Mouse (Mus musculus) stomach, postnatal 0 days (tissue): ENCODE data around the gene Sox2. TPM values are rescaled to one million over a fixed set of nuclear protein-coding genes. Genes with fewer than 3 reads are reported as not detected.
A peak's percentile ranks its signal among the peaks of the same experiment; 100 is the strongest.

Source experiments
- ATAC-seq: fragments of 200-750 bp; cut with Nextera tagmentation; 2 replicates; pipeline ENCODE4 v1.8.0; 2017; ENCODE audit not compliant: low FRiP score, low TSS enrichment
- DNase-seq: peaks from one replicate; pipeline ENCODE4 v3.0.0-alpha.2; 2016; ENCODE audit warnings: low spot score
- H3K27ac ChIP-seq: fragments of 300-500 bp; sonication (generic); replicated peaks from 2 replicates; pipeline ENCODE4 v1.5.1; 2014; ENCODE audit warnings: mild to moderate bottlenecking, control low read depth
- H3K27me3 ChIP-seq: fragments of 300-500 bp; sonication (generic); 2 replicates; pipeline ENCODE4 v1.6.1; 2014; ENCODE audit warnings: low read length; ENCODE audit not compliant: control insufficient read depth, insufficient read depth
- H3K36me3 ChIP-seq: fragments of 300-500 bp; sonication (generic); 2 replicates; pipeline ENCODE4 v1.6.1; 2014; ENCODE audit warnings: low read length, mixed read lengths; ENCODE audit not compliant: control insufficient read depth, insufficient read depth
- H3K4me1 ChIP-seq: fragments of 300-500 bp; sonication (generic); replicated peaks from 2 replicates; pipeline ENCODE4 v1.6.1; 2014; ENCODE audit warnings: antibody characterized with exemption; ENCODE audit not compliant: control insufficient read depth, insufficient read depth
- H3K4me2 ChIP-seq: fragments of 300-500 bp; sonication (generic); replicated peaks from 2 replicates; pipeline ENCODE4 v1.6.1; 2014; ENCODE audit warnings: low read depth, mild to moderate bottlenecking, control low read depth, moderate library complexity
- H3K4me3 ChIP-seq: fragments of 300-500 bp; sonication (generic); 2 replicates; pipeline ENCODE4 v1.5.1; 2014; ENCODE audit warnings: low read depth, low read length, control low read depth
- H3K9ac ChIP-seq: fragments of 300-500 bp; sonication (generic); 2 replicates; pipeline ENCODE4 v1.6.1; 2014; ENCODE audit warnings: mild to moderate bottlenecking, low read length, control low read depth, mixed read lengths
- H3K9me3 ChIP-seq: fragments of 300-500 bp; sonication (generic); 2 replicates; pipeline ENCODE4 v1.6.1; 2016; ENCODE audit warnings: low read length; ENCODE audit not compliant: control insufficient read depth
- CTCF ChIP-seq: IDR thresholded peaks from 2 replicates; pipeline ENCODE4 v1.5.1; 2016; ENCODE audit warnings: antibody characterized with exemption, low read depth, mild to moderate bottlenecking, moderate library complexity
- EP300 ChIP-seq: optimal IDR thresholded peaks from 2 replicates; pipeline ENCODE3; 2016; ENCODE audit warnings: antibody characterized with exemption
- WGBS: fragments of 180-500 bp; shearing (Covaris S2); extraction: QIAGEN DNeasy Blood & Tissue Kit; methylation state at CpG from one replicate; pipeline ENCODE4 v1.1.7; 2014; 5-methylcytosine and 5-hydroxymethylcytosine counted together
- polyA plus RNA-seq: library from polyadenylated mRNA; unstranded; fragments of >200 nt; fragmentation: Nextera tagmentation; extraction: Ambion mirVana; gene quantifications from 2 replicates; pipeline ENCODE4 v1.2.1, GENCODE M21; 2015

Gene Sox2
- polyA plus RNA-seq, 1 experiment from 2014 or later: 14.7 TPM

DNA sequence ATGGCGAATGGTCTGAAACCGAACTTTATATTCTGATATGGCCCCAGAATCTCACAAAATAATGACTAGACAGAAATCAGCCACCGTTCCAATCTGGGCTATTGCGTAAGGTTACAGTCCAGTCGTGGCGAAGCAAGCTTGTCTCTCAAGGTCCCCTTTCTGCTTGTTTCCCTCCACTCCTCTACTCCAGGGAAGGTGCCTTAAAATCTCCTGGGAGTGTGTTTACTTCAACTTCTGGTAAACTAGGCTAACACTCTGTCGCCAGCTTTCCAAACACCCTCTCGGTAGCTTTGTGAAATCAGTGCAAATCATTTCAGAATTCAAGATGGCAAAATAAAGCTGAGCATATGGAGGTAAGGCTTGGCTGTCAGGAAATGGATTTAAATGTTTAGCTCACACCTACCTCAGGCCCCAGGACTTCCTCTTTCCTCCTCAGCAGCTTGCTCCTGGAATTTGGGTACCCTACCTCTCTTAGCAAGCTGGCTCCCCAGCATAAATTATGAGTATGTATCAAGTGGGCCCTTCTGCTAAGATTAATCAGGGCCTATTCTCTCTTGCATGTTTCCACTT, 8.8 kb downstream of the Sox2 start:
- DNase-seq: no peak
- 53% methylated on average over 8 of the region's 8 CpGs for WGBS
- no peaks in the 10 kb centered on the region for H3K4me1 ChIP-seq
- no peak overlapping the region for H3K4me2 ChIP-seq
- no peak for ATAC-seq
- H3K4me3 ChIP-seq: no peak overlapping the region
- 0 out of 2 replicates have a peak overlapping the region, but pooled peaks have one; percentile 30 for H3K27ac ChIP-seq
- TF ChIP-seq EP300 (no peak), CTCF (no peak)
- H3K36me3 ChIP-seq: no peaks in the 10 kb centered on the region
- no peak overlapping the region for H3K9ac ChIP-seq
- H3K9me3 ChIP-seq: no peaks in the 10 kb centered on the region
- H3K27me3 ChIP-seq: peaks cover 12% of the 10 kb centered on the region; the same call in 1 of the 2 replicates

DNA sequence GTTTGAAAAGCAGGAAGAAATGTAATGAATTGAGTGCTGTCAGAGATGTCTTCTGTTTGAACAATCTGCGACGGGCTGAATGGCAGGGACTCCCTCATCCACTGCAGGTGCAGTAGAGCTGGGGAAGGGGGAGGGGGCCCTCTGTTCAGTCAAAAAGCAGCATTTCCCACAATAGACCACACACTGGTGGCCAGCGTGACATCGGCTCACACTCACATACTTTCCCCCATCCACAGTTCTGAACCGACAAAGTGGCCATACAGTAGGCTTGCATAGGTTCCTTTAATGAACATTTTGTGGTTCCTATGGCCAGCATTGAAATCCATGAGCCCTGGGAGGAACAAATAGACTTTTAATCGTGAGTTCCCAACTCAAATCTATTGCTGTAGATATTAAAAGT, 9.7 kb downstream of the Sox2 start:
- Histone ChIP-seq H3K36me3 (no peaks in the 10 kb centered on the region), H3K4me3 (no peak overlapping the region), H3K9me3 (no peaks in the 10 kb centered on the region), H3K4me1 (no peaks in the 10 kb centered on the region), H3K27me3 (peaks cover 12% of the 10 kb centered on the region; the same call in 1 of the 2 replicates), H3K9ac (no peak overlapping the region), H3K4me2 (no peak overlapping the region), H3K27ac (no peak overlapping the region; the same call in 1 of the 2 replicates)
- no peak for DNase-seq
- no peak for ATAC-seq
- TF ChIP-seq EP300 (no peak), CTCF (no peak)
- 24% methylated on average over 6 of the region's 6 CpGs for WGBS

- WGBS: 18% methylated on average over 14 of the region's 14 CpGs
- TF ChIP-seq CTCF: no peak
- ATAC-seq: no peak
- H3K27me3 ChIP-seq: peaks cover 12% of the 10 kb centered on the region; the same call in 1 of the 2 replicates
- no peaks in the 10 kb centered on the region for H3K4me1 ChIP-seq
- H3K4me3 ChIP-seq: no peak overlapping the region
- no peak overlapping the region for H3K9ac ChIP-seq
- H3K9me3 ChIP-seq: no peaks in the 10 kb centered on the region
- H3K4me2 ChIP-seq: no peak overlapping the region
- peak overlapping the region; percentile 53 for H3K27ac ChIP-seq
- DNase-seq: no peak
- H3K36me3 ChIP-seq: no peaks in the 10 kb centered on the region
These were observed 10.5 kb downstream of the Sox2 start for GRCm38 (mm10) chr3:34660542-34661290.

- H3K36me3 ChIP-seq: no peaks in the 10 kb centered on the region
- no peaks in the 10 kb centered on the region for H3K9me3 ChIP-seq
- WGBS: 19% methylated on average over 32 of the region's 32 CpGs
- H3K27ac ChIP-seq: 0 out of 2 replicates have a peak overlapping the region, but pooled peaks have one; percentile 30
- H3K27me3 ChIP-seq: peaks cover 12% of the 10 kb centered on the region; the same call in 1 of the 2 replicates
- H3K4me1 ChIP-seq: no peaks in the 10 kb centered on the region
- H3K4me3 ChIP-seq: no peak overlapping the region
- H3K9ac ChIP-seq: no peak overlapping the region
- ATAC-seq (no peak), DNase-seq (no peak)
- TF ChIP-seq CTCF (no peak), EP300 (no peak)
- H3K4me2 ChIP-seq: 0 out of 2 replicates have a peak overlapping the region, but pooled peaks have one; percentile 14
These were observed 11.3 kb downstream of the Sox2 start for GRCm38 (mm10) chr3:34661341-34662007.

- no peak for DNase-seq
- H3K4me1 ChIP-seq: no peaks in the 10 kb centered on the region
- TF ChIP-seq CTCF (no peak), EP300 (no peak)
- H3K4me2 ChIP-seq: peak overlapping the region; percentile 68
- peak overlapping the region; percentile 95 for H3K27ac ChIP-seq
- H3K36me3 ChIP-seq: no peaks in the 10 kb centered on the region
- peaks cover 8% of the 10 kb centered on the region; the same call in 1 of the 2 replicates for H3K27me3 ChIP-seq
- no peaks in the 10 kb centered on the region for H3K9me3 ChIP-seq
- 24% methylated on average over 15 of the region's 15 CpGs for WGBS
- H3K4me3 ChIP-seq: peak overlapping the region; percentile 48; the same call in 1 of the 2 replicates
- no peak overlapping the region for H3K9ac ChIP-seq
- no peak for ATAC-seq
These were observed 12.0 kb downstream of the Sox2 start for GRCm38 (mm10) chr3:34662008-34662711.
